8 mouse cellular contexts compared by ENCODE assay signal in the genomic region with DNA sequence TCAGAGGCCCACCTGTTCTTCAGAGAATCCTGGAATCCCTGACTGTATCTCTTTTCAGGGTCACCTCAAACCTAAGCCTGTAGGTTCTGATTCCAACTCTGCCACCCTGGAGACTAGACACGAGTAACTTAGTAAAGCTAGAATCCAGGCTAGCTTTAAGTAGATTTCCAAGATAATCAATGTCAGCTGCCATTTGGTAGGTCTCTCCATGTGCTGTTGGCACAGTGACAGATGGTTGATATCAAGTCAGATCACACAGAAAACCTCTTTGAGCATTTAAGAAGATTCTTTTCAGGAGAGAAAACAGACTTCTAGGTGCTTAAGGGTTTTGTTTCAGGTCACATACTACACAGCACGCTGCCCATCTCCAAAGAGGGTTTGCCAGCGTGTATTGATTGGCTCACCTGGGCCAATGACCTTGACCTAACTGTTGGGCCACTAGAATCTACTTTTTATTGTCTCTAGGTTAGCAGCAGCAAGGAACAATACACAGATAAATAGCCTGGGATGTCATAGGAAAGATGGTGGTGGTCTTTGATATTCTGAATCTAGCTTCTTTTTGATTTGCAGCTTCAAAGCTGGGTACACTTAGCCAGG. TPM values are rescaled to one million over a fixed set of nuclear protein-coding genes. Genes with fewer than 3 reads are reported as not detected.
A peak's percentile ranks its signal among the peaks of the same experiment; 100 is the strongest.
DNase-seq lines count a peak whose midpoint lies in the region; ATAC-seq and TF ChIP-seq lines count a peak whose summit lies in the region.

Hdhd3 (minus strand) TSS at position 94 of the 597 bp plus-strand sequence.

- H3K9ac ChIP-seq in forebrain, embryonic 12.5 days, result peak within 1 kb of the TSS; percentile 71
- peak within 1 kb of the TSS; percentile 76 for H3K9ac ChIP-seq in liver, embryonic 15.5 days

- peak within 1 kb of the TSS; percentile 92 for H3K27ac ChIP-seq in heart, embryonic 10.5 days
- H3K27ac ChIP-seq in forebrain, embryonic 12.5 days, result no peak within 1 kb of the TSS
- peak within 1 kb of the TSS; percentile 60 for H3K27ac ChIP-seq in liver, embryonic 15.5 days (replicated peaks)

- no peaks in the 10 kb centered on the region for H3K27me3 ChIP-seq in heart, embryonic 10.5 days (ENCODE audit: insufficient read depth, poor library complexity, severe bottlenecking)
- no peaks in the 10 kb centered on the region for H3K27me3 ChIP-seq in C2C12 (ENCODE audit: control insufficient read depth, insufficient read depth, insufficient read length)
- H3K27me3 ChIP-seq in forebrain, embryonic 12.5 days, result no peaks in the 10 kb centered on the region
- H3K27me3 ChIP-seq in liver, embryonic 15.5 days, result no peaks in the 10 kb centered on the region

- WGBS in heart, embryonic 10.5 days, result 75% methylated on average over 3 of the region's 3 CpGs
- 82% methylated on average over 3 of the region's 3 CpGs for WGBS in forebrain, embryonic 12.5 days
- 67% methylated on average over 3 of the region's 3 CpGs for WGBS in liver, embryonic 15.5 days (ENCODE audit: insufficient replicate concordance)

- H3K79me2 ChIP-seq in C2C12 (ENCODE audit: control insufficient read depth, insufficient read depth), result no peaks in the 10 kb centered on the region

- no peaks in the 10 kb centered on the region for H3K79me3 ChIP-seq in C2C12 (ENCODE audit: low read depth)

- peak within 1 kb of the TSS; percentile 72 for H3K4me2 ChIP-seq in forebrain, embryonic 12.5 days
- H3K4me2 ChIP-seq in liver, embryonic 15.5 days, result peak within 1 kb of the TSS; percentile 92

- peak within 1 kb of the TSS; percentile 69 for H3K4me3 ChIP-seq in heart, embryonic 10.5 days
- H3K4me3 ChIP-seq in C2C12 (ENCODE audit: insufficient read depth, poor library complexity, severe bottlenecking), result peak within 1 kb of the TSS; percentile 91
- H3K4me3 ChIP-seq in forebrain, embryonic 12.5 days (replicated peaks), result peak within 1 kb of the TSS; percentile 74
- H3K4me3 ChIP-seq in liver, embryonic 15.5 days (replicated peaks), result peak within 1 kb of the TSS; percentile 83

- no peaks in the 10 kb centered on the region for H3K9me3 ChIP-seq in heart, embryonic 10.5 days
- no peaks in the 10 kb centered on the region for H3K9me3 ChIP-seq in forebrain, embryonic 12.5 days
- no peaks in the 10 kb centered on the region for H3K9me3 ChIP-seq in liver, embryonic 15.5 days (replicated peaks)

- H3K36me3 ChIP-seq in heart, embryonic 10.5 days, result peaks cover 25% of the 10 kb centered on the region
- peaks cover 22% of the 10 kb centered on the region for H3K36me3 ChIP-seq in C2C12 (ENCODE audit: control insufficient read depth, insufficient read depth)
- peaks cover 24% of the 10 kb centered on the region for H3K36me3 ChIP-seq in forebrain, embryonic 12.5 days (replicated peaks)
- peaks cover 16% of the 10 kb centered on the region for H3K36me3 ChIP-seq in liver, embryonic 15.5 days (replicated peaks)

- no peak for TF ChIP-seq CTCF in C2C12 (IDR thresholded peaks at IDR 0.05; ENCODE audit: control insufficient read depth, insufficient read depth, insufficient read length)

- peak within 1 kb of the TSS; percentile 81 for H3ac ChIP-seq in C2C12 (ENCODE audit: control insufficient read depth, insufficient read length, low read depth)

- H3K4me1 ChIP-seq in heart, embryonic 10.5 days, result peaks cover 9% of the 10 kb centered on the region
- peaks cover 8% of the 10 kb centered on the region for H3K4me1 ChIP-seq in forebrain, embryonic 12.5 days
- H3K4me1 ChIP-seq in liver, embryonic 15.5 days (replicated peaks), result peaks cover 59% of the 10 kb centered on the region

- no peak for DNase-seq in heart, embryonic 10.5 days (ENCODE audit: low spot score)
- DNase-seq in heart, adult 8-10 months (ENCODE audit: low spot score), result no peak
- DNase-seq in ovary, adult 18-20 months (ENCODE audit: low spot score), result no peak
- no peak for DNase-seq in urinary bladder, adult 2 months (ENCODE audit: low spot score)
- DNase-seq in left cerebral cortex, postnatal 25 days (ENCODE audit: low spot score in 2 of 2), result no peak

- ATAC-seq in forebrain, embryonic 12.5 days (ENCODE audit: low FRiP score), result no peak
- no peak for ATAC-seq in liver, embryonic 15.5 days (ENCODE audit: insufficient read depth)

- intact Hi-C loops in left cerebral cortex, postnatal 25 days (cut with DNase I), result loop anchor here (2.0 kb wide), 1 partner anchor 33 kb away; the partner anchor contains the start of gene Wdr31

TF ChIP-seq in C2C12, 6 proteins besides CTCF, POLR2A, EP300 and RAD21:
- TF ChIP-seq MYOG (IDR thresholded peaks at IDR 0.05; ENCODE audit: control insufficient read depth, extremely low read depth, insufficient read length) (no peak), MAX (IDR thresholded peaks at IDR 0.05) (no peak), USF1 (IDR thresholded peaks at IDR 0.05; ENCODE audit: low read depth) (no peak), MYOD1 (IDR thresholded peaks at IDR 0.05; ENCODE audit: control insufficient read depth, insufficient read length, low read depth) (no peak), CEBPB (IDR thresholded peaks at IDR 0.05; ENCODE audit: low read depth) (no peak), FOSL1 (IDR thresholded peaks at IDR 0.05; ENCODE audit: insufficient read depth, low read length, poor library complexity, severe bottlenecking) (no peak)

RNA-seq across cellular contexts. Expression of gene Hdhd3, which starts in this region (rescaled TPM):
- 7.0 and 10.1 TPM in 2 replicates for polyA plus RNA-seq in heart, embryonic 10.5 days (2016; fragmentation: Nextera tagmentation; extraction: Ambion mirVana)
- 1 to 10 TPM; 4.7 to 6.9 (median 5.3) TPM for total RNA-seq in heart, adult 8-10 months (2022)
- polyA plus RNA-seq in C2C12 (2012; fragmentation: generic; extraction: Trizol), result 19.7 TPM
- 7.7 and 9.5 TPM in 2 replicates for polyA plus RNA-seq in forebrain, embryonic 12.5 days (2016; fragmentation: Nextera tagmentation; extraction: Ambion mirVana)
- polyA plus RNA-seq in liver, embryonic 15.5 days (2015; fragmentation: Nextera tagmentation; extraction: Ambion mirVana), result 7.8 and 9.6 TPM in 2 replicates
- 6.6 and 6.7 TPM in 2 replicates for polyA plus RNA-seq in urinary bladder, adult 2 months (2012; rRNA removed)
- total RNA-seq in left cerebral cortex, postnatal 25 days (2021), result 10 to 100 TPM in 1 of 2 experiments, 1 to 10 TPM in 1; 7.5 to 10.9 TPM
